Mouse (Mus musculus) MEL (cell line): ENCODE data around the gene Ssb.

Experiments used
- CTCF ChIP-seq, 3 experiments: IDR thresholded peaks in 2 of 3; conservative IDR thresholded peaks in 1 of 3; 2 replicates each; pipeline ENCODE4 v1.5.1; 2011 to 2012; ENCODE audit warnings: low read length in 3 of 3, low read depth in 2 of 3, mild to moderate bottlenecking in 2 of 3, improper control_type of control experiment in 1 of 3, inconsistent platforms in 1 of 3, mixed read lengths in 1 of 3, moderate library complexity in 1 of 3; ENCODE audit not compliant: control insufficient read depth in 1 of 3, insufficient read depth in 1 of 3, poor library complexity in 1 of 3, severe bottlenecking in 1 of 3
- EP300 ChIP-seq, 2 experiments: IDR thresholded peaks; 2 replicates each; pipeline ENCODE4 v1.6.1; 2011; ENCODE audit warnings: improper control_type of control experiment in 2 of 2, low read length in 2 of 2, low read depth in 1 of 2, mild to moderate bottlenecking in 1 of 2
- GABPA ChIP-seq: IDR thresholded peaks from 2 replicates; pipeline ENCODE4 v1.6.1; 2012; ENCODE audit warnings: low read depth, mild to moderate bottlenecking, inconsistent platforms, low read length, improper control_type of control experiment, moderate library complexity
- GATA1 ChIP-seq: IDR thresholded peaks from 2 replicates; pipeline ENCODE4 v1.6.1; 2011; ENCODE audit warnings: low read depth, low read length, improper control_type of control experiment
- HCFC1 ChIP-seq: IDR thresholded peaks from 2 replicates; pipeline ENCODE4 v1.6.1; 2012; ENCODE audit warnings: low read depth, mild to moderate bottlenecking, inconsistent platforms, low read length, improper control_type of control experiment, moderate library complexity
- JUND ChIP-seq: IDR thresholded peaks from 2 replicates; pipeline ENCODE4 v1.6.1; 2011; ENCODE audit warnings: low read depth, mild to moderate bottlenecking, improper control_type of control experiment, low read length
- MAX ChIP-seq: IDR thresholded peaks from 2 replicates; pipeline ENCODE4 v1.6.1; 2011; ENCODE audit warnings: low read length, improper control_type of control experiment
- MEF2A ChIP-seq: IDR thresholded peaks from 2 replicates; pipeline ENCODE4 v1.6.1; 2014; ENCODE audit warnings: low read depth, mild to moderate bottlenecking, inconsistent platforms, low read length, improper control_type of control experiment; ENCODE audit not compliant: poor library complexity, insufficient replicate concordance, severe bottlenecking; ENCODE audit errors: extremely low read depth
- POLR2A ChIP-seq, 2 experiments: IDR thresholded peaks; 2 replicates each; pipeline ENCODE4 v1.6.1; 2011 to 2012; ENCODE audit warnings: low read length in 2 of 2, mild to moderate bottlenecking in 2 of 2, control low read depth in 1 of 2, improper control_type of control experiment in 1 of 2, low read depth in 1 of 2, moderate library complexity in 1 of 2; ENCODE audit not compliant: control insufficient read depth in 1 of 2, insufficient read depth in 1 of 2, poor library complexity in 1 of 2
- POLR2AphosphoS5 ChIP-seq: IDR thresholded peaks from 2 replicates; pipeline ENCODE4 v1.6.1; 2012; ENCODE audit warnings: low read depth, borderline replicate concordance, mild to moderate bottlenecking, inconsistent platforms, low read length, moderate library complexity, mixed read lengths
- RAD21 ChIP-seq: IDR thresholded peaks from 2 replicates; pipeline ENCODE4 v1.6.1; 2011; ENCODE audit warnings: mild to moderate bottlenecking, low read depth, low read length, improper control_type of control experiment
- TAL1 ChIP-seq: IDR thresholded peaks from 2 replicates; pipeline ENCODE4 v1.6.1; 2012; ENCODE audit warnings: mild to moderate bottlenecking, inconsistent platforms, low read length, moderate library complexity, mixed read lengths
- USF1 ChIP-seq: IDR thresholded peaks from 2 replicates; pipeline ENCODE4 v1.6.1; 2014; ENCODE audit warnings: low read depth, mild to moderate bottlenecking, inconsistent platforms, low read length, improper control_type of control experiment, moderate library complexity

- no peak for TF ChIP-seq EP300 (IDR thresholded peaks at IDR 0.05; ENCODE audit: low read depth in 1 of 2, low read length in 2 of 2)
- peak; percentile 41; the same call in 1 of the 2 replicates for TF ChIP-seq GATA1
- TF ChIP-seq USF1: no peak
- no peak for TF ChIP-seq TAL1
- peak; percentile 20 to 52 (median 44); a peak in 4 of 6 replicates for TF ChIP-seq CTCF (IDR thresholded peaks at IDR 0.05 in 2 of 3, conservative IDR thresholded peaks at IDR 0.05 in 1 of 3; ENCODE audit: control insufficient read depth in 1 of 3, insufficient read depth in 1 of 3, low read depth in 2 of 3, low read length in 3 of 3, poor library complexity in 1 of 3, severe bottlenecking in 1 of 3)
- no peak for TF ChIP-seq MEF2A
- TF ChIP-seq HCFC1: no peak
- no peak for TF ChIP-seq MAX
- no peak for TF ChIP-seq GABPA
- TF ChIP-seq POLR2AphosphoS5: no peak
- TF ChIP-seq JUND: no peak
- TF ChIP-seq RAD21: peak; percentile 23
- TF ChIP-seq POLR2A (IDR thresholded peaks at IDR 0.05; ENCODE audit: control insufficient read depth in 1 of 2, insufficient read depth in 1 of 2, low read depth in 1 of 2, low read length in 2 of 2, poor library complexity in 1 of 2): no peak
Measured at GRCm38 (mm10) chr2:69851427-69852058, 9.8 kb upstream of the Ssb start.
